Mouse (Mus musculus) spleen, postnatal 0 days (tissue): ENCODE measurements around the gene Cd93. TPM values are rescaled to one million over a fixed set of nuclear protein-coding genes. Genes with fewer than 3 reads are reported as not detected.

Experiments used
- polyA plus RNA-seq: library from polyadenylated mRNA; unstranded; fragments of >200 nt; fragmentation: Nextera tagmentation; extraction: Ambion mirVana; gene quantifications from 2 replicates; pipeline ENCODE4 v1.2.1, GENCODE M21; 2015

Cd93 gene
- polyA plus RNA-seq, result 7.8 and 9.7 TPM in 2 replicates

DNA sequence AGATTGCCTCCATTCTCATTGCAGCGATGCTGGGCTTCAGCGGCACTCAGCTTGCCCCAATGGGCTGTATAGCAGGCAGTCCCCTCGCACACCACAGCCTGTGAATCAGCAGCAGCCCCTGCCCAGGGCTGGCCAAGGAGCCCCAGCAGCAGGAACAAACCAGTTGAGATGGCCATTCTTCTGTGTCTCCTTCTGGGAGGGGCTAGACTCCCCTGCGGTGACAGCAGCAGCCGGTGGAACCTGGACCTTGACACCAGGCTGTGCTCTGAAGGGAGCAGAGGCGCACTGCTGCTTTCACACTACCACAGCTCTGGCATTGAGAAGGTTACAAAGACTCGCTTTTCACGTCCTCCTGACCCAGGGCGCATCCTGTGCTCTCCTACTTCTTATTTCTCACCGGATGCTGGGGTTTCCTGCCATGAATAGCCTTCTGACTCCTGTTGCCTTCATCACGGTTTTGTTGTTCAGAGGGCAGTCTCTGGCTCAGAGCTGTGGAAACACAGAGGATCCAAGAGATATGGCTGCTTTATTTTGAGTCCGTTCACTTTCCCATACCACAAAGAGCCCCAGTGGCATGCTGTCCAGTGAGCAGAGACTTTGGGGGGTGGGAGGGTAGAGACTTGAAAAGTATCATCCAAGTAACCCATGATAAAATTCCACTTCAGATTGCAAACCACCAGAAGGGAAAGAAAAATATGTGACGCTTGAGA lies at the start of gene Cd93:
Cd93 (minus strand) TSS at position 315 of the 710 bp plus-strand sequence.

GRCm38 (mm10) chr2:148407870-148408760 lies 35.2 kb downstream of the Cd93 start, which contains the start of gene Thbd:
Gene Thbd (minus strand): TSS chr2:148408188.

GRCm38 (mm10) chr2:148395131-148396051 lies 48.0 kb downstream of the Cd93 start, which contains the start of gene Sstr4:
Gene Sstr4 (plus strand): TSS chr2:148395344.

Other genes with a start within 250 kb of the Cd93 start
- gene Sstr4, start 48.2 kb downstream of the Cd93 start, polyA plus RNA-seq, result 0.35 and 0.36 TPM in 2 replicates
- 8.3 and 11.1 TPM in 2 replicates for gene Thbd, start 35.4 kb downstream of the Cd93 start, polyA plus RNA-seq
- 75.2 and 80.6 TPM in 2 replicates for gene Nxt1, start 229.0 kb upstream of the Cd93 start, polyA plus RNA-seq
- gene Gzf1, start 237.5 kb upstream of the Cd93 start, polyA plus RNA-seq, result 6.9 and 8.1 TPM in 2 replicates